ENCODE assay signal across 21 mouse cellular contexts in genomic region chr16:32547156-32548068, GRCm38 (mm10). TPM values are rescaled to one million over a fixed set of nuclear protein-coding genes. Genes with fewer than 3 reads are reported as not detected.
DNase-seq lines count a peak whose midpoint lies in the region; ATAC-seq and TF ChIP-seq lines count a peak whose summit lies in the region.
"Had no signal": no experiment of that assay in that cellular context is flagged by ENCODE, and none has a peak within 500 bp of the region (broad histone marks: within the 10 kb centered on the region; RNA-seq: fewer than 3 reads in every experiment).

No protein-coding gene starts in this region.

- H3K4me3 ChIP-seq in heart, embryonic 11.5 days (ENCODE audit: low read depth, low read length): no peak overlapping the region
- peak overlapping the region; percentile 35 for H3K4me3 ChIP-seq in bone marrow, adult 2 months (replicated peaks; ENCODE audit: control insufficient read depth, low read depth, low read length)
- no peak overlapping the region for H3K4me3 ChIP-seq in liver, embryonic 11.5 days (ENCODE audit: low read depth, low read length)
- no peak overlapping the region for H3K4me3 ChIP-seq in forebrain, embryonic 13.5 days
- H3K4me3 ChIP-seq: kidney, embryonic 15.5 days; layer of hippocampus, adult 2 months had no signal

- DNase-seq in heart, adult 8-10 months (ENCODE audit: low spot score): no peak
- DNase-seq in liver, embryonic 11.5 days (ENCODE audit: low spot score): no peak
- no peak for DNase-seq in urinary bladder, postnatal 10 days (ENCODE audit: low spot score)
- no peak for DNase-seq in cerebellum, adult 8-10 months
- DNase-seq: cerebellum, adult 18-20 months; lung, adult 18-20 months; right cerebral cortex, postnatal 25 days had no signal

- no peak for ATAC-seq in heart, embryonic 11.5 days (replicated peaks; ENCODE audit: insufficient number of reproducible peaks, low FRiP score, low TSS enrichment)
- ATAC-seq in liver, embryonic 11.5 days (replicated peaks; ENCODE audit: low FRiP score): no peak
- 0 out of 2 replicates have a peak, but pooled peaks have one; percentile 45 for ATAC-seq in megakaryocyte-erythroid progenitor cell, adult 5-6 weeks (replicated peaks; ENCODE audit: low FRiP score, low TSS enrichment, poor library complexity, severe bottlenecking)
- ATAC-seq in forebrain, embryonic 13.5 days: no peak
- ATAC-seq: activated CD4-positive, CD25-positive, alpha-beta regulatory T cell, adult 4 months had no signal

- TF ChIP-seq POLR2A in bone marrow, adult 2 months (IDR thresholded peaks at IDR 0.05; ENCODE audit: borderline replicate concordance, control insufficient read depth, low read depth, low read length): no peak

- WGBS in heart, embryonic 11.5 days (ENCODE audit: insufficient replicate concordance): 58% methylated on average over 10 of the region's 10 CpGs
- 2% methylated on average over 10 of the region's 10 CpGs for WGBS in bone marrow, adult 2 months
- WGBS in liver, embryonic 11.5 days: 32% methylated on average over 10 of the region's 10 CpGs
- 79% methylated on average over 10 of the region's 10 CpGs for WGBS in forebrain, embryonic 13.5 days

- peak overlapping the region; percentile 34; the same call in 1 of the 2 replicates for H3K9ac ChIP-seq in heart, embryonic 11.5 days (ENCODE audit: low read depth, low read length)
- peak overlapping the region; percentile 13; the same call in 1 of the 2 replicates for H3K9ac ChIP-seq in liver, embryonic 11.5 days (ENCODE audit: low read depth, low read length)
- H3K9ac ChIP-seq in forebrain, embryonic 13.5 days: no peak overlapping the region
- H3K9ac ChIP-seq: kidney, embryonic 15.5 days had no signal

- no peaks in the 10 kb centered on the region for H3K9me3 ChIP-seq in heart, embryonic 11.5 days (replicated peaks; ENCODE audit: control insufficient read depth, low read length)
- no peaks in the 10 kb centered on the region for H3K9me3 ChIP-seq in liver, embryonic 11.5 days (ENCODE audit: control insufficient read depth, low read length)
- H3K9me3 ChIP-seq in forebrain, embryonic 13.5 days (replicated peaks): no peaks in the 10 kb centered on the region
- H3K9me3 ChIP-seq: kidney, embryonic 15.5 days had no signal

- H3K4me2 ChIP-seq in heart, embryonic 11.5 days: no peak overlapping the region
- H3K4me2 ChIP-seq in liver, embryonic 11.5 days: peak overlapping the region; percentile 29; the same call in 1 of the 2 replicates
- H3K4me2 ChIP-seq in forebrain, embryonic 13.5 days: no peak overlapping the region
- H3K4me2 ChIP-seq: kidney, embryonic 15.5 days had no signal

- TF ChIP-seq CTCF in bone marrow, adult 2 months (IDR thresholded peaks at IDR 0.05; ENCODE audit: control insufficient read depth, insufficient read depth, low read length): no peak

- no peak overlapping the region for H3K27ac ChIP-seq in heart, embryonic 11.5 days (ENCODE audit: low read depth, low read length)
- peak overlapping the region; percentile 90 for H3K27ac ChIP-seq in bone marrow, adult 2 months (ENCODE audit: control insufficient read depth, insufficient read depth, low read depth, low read length, poor library complexity)
- no peak overlapping the region; the same call in 1 of the 2 replicates for H3K27ac ChIP-seq in liver, embryonic 11.5 days (ENCODE audit: low read depth, low read length)
- H3K27ac ChIP-seq in forebrain, embryonic 13.5 days: no peak overlapping the region
- H3K27ac ChIP-seq: kidney, embryonic 15.5 days; layer of hippocampus, adult 2 months; macrophage had no signal

- H3K36me3 ChIP-seq in heart, embryonic 11.5 days (ENCODE audit: control insufficient read depth, insufficient read depth, low read length): no peaks in the 10 kb centered on the region
- H3K36me3 ChIP-seq in liver, embryonic 11.5 days (ENCODE audit: control insufficient read depth, insufficient read depth, low read length): no peaks in the 10 kb centered on the region
- H3K36me3 ChIP-seq in forebrain, embryonic 13.5 days (ENCODE audit: poor library complexity, severe bottlenecking): no peaks in the 10 kb centered on the region
- H3K36me3 ChIP-seq: kidney, embryonic 15.5 days had no signal

- H3K27me3 ChIP-seq in heart, embryonic 11.5 days (ENCODE audit: control insufficient read depth, insufficient read depth, low read length): no peaks in the 10 kb centered on the region
- H3K27me3 ChIP-seq in liver, embryonic 11.5 days (replicated peaks; ENCODE audit: control insufficient read depth, insufficient read depth, low read length): no peaks in the 10 kb centered on the region; the same call in 1 of the 2 replicates
- no peaks in the 10 kb centered on the region for H3K27me3 ChIP-seq in forebrain, embryonic 13.5 days
- H3K27me3 ChIP-seq: kidney, embryonic 15.5 days had no signal

- 0 out of 2 replicates have a peak, but pooled peaks cover 3% of the 10 kb centered on the region for H3K4me1 ChIP-seq in heart, embryonic 11.5 days (ENCODE audit: control insufficient read depth, insufficient read depth, low read length)
- peaks cover 12% of the 10 kb centered on the region for H3K4me1 ChIP-seq in bone marrow, adult 2 months (ENCODE audit: control insufficient read depth, insufficient read depth, low read length)
- peaks cover 7% of the 10 kb centered on the region for H3K4me1 ChIP-seq in liver, embryonic 11.5 days (replicated peaks; ENCODE audit: control insufficient read depth, insufficient read depth, low read length)
- no peaks in the 10 kb centered on the region for H3K4me1 ChIP-seq in forebrain, embryonic 13.5 days

RNA-seq across cellular contexts. Expression of gene Zdhhc19, which starts 51.3 kb away (rescaled TPM):
- 0.27 TPM in 1 of 2 replicates, not detected in the other for polyA plus RNA-seq in heart, embryonic 11.5 days (2014; fragmentation: Nextera tagmentation; extraction: Ambion mirVana)
- not detected for total RNA-seq in heart, adult 8-10 months (2022)
- not detected in 2 replicates for polyA plus RNA-seq in bone marrow, adult 2 months (2011; ENCODE audit: insufficient read depth, insufficient read length, low replicate concordance, missing spikeins)
- not detected in 2 replicates for polyA plus RNA-seq in liver, embryonic 11.5 days (2014; fragmentation: Nextera tagmentation; extraction: Ambion mirVana)
- total RNA-seq in megakaryocyte-erythroid progenitor cell, adult 5-6 weeks (2014; fragmentation: Nextera tagmentation): 1.2 TPM in 1 of 2 replicates, not detected in the other
- not detected in 2 replicates for total RNA-seq in megakaryocyte-erythroid progenitor cell, adult 5-6 weeks (2017)
- polyA plus RNA-seq in forebrain, embryonic 13.5 days (2015; fragmentation: Nextera tagmentation; extraction: Ambion mirVana): not detected in 2 replicates
- total RNA-seq: adrenal gland, postnatal 4 days; gastrocnemius, postnatal 4 days; layer of hippocampus, adult 2 months; left cerebral cortex, postnatal 10 days had no signal
- polyA plus RNA-seq: activated CD4-positive, CD25-positive, alpha-beta regulatory T cell, adult 4 months; C2C12; heart, postnatal 0 days; kidney, embryonic 15.5 days; macrophage; urinary bladder, adult 2 months had no signal

RNA-seq across cellular contexts. Expression of gene Slc51a, which starts 59.7 kb away (rescaled TPM):
- 3.2 and 3.8 TPM in 2 replicates for polyA plus RNA-seq in heart, embryonic 11.5 days (2014; fragmentation: Nextera tagmentation; extraction: Ambion mirVana)
- under 1 TPM; 0.19 to 0.40 (median 0.25) TPM for total RNA-seq in heart, adult 8-10 months (2022)
- not detected in 2 replicates for polyA plus RNA-seq in bone marrow, adult 2 months (2011; ENCODE audit: insufficient read depth, insufficient read length, low replicate concordance, missing spikeins)
- polyA plus RNA-seq in liver, embryonic 11.5 days (2014; fragmentation: Nextera tagmentation; extraction: Ambion mirVana): 1.3 TPM in 2 replicates
- total RNA-seq in megakaryocyte-erythroid progenitor cell, adult 5-6 weeks (2014; fragmentation: Nextera tagmentation): 2.7 TPM in 1 of 2 replicates, not detected in the other
- 0.53 and 1.3 TPM in 2 replicates for total RNA-seq in megakaryocyte-erythroid progenitor cell, adult 5-6 weeks (2017)
- 0.25 and 0.49 TPM in 2 replicates for polyA plus RNA-seq in forebrain, embryonic 13.5 days (2015; fragmentation: Nextera tagmentation; extraction: Ambion mirVana)
- total RNA-seq: gastrocnemius, postnatal 4 days; layer of hippocampus, adult 2 months; left cerebral cortex, postnatal 10 days had no signal
- polyA plus RNA-seq: activated CD4-positive, CD25-positive, alpha-beta regulatory T cell, adult 4 months; urinary bladder, adult 2 months had no signal
